Mouse (Mus musculus) hindlimb bud, embryonic 11.5 days (tissue): ENCODE results near the gene Speer4d.
"Not testable (repeated sequence)": the region's sequence is repeated elsewhere in the genome, so short reads cannot be mapped to it uniquely, and the experiment has no call there.

Experiments used
- DNase-seq: peaks from one replicate; pipeline ENCODE4 v3.0.0-alpha.2; 2012; ENCODE audit warnings: low read depth, low spot score; ENCODE audit errors: extremely low spot score

Gene Speer4d

DNA sequence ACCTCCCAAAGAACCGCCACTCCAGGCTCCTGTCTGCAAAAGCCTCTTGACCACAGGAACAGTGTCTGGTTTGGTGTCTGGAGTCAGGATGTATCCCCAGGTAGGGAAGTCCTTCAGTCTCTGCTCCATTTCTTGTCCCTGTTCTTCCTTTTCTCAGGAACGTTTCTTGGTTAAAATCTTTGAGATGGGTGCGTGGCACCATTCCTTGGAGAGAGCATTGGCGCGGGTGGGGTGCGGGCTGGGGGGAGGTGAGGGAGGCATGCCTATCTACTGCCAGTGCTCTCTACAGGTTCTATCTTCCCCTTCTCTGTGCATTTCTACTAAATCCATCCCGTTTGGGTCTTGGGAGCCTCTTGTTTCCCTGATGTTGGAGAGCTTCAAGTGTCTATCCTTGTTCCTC, 45.0 kb downstream of the Speer4d start:
- not testable (repeated sequence) for DNase-seq

DNA sequence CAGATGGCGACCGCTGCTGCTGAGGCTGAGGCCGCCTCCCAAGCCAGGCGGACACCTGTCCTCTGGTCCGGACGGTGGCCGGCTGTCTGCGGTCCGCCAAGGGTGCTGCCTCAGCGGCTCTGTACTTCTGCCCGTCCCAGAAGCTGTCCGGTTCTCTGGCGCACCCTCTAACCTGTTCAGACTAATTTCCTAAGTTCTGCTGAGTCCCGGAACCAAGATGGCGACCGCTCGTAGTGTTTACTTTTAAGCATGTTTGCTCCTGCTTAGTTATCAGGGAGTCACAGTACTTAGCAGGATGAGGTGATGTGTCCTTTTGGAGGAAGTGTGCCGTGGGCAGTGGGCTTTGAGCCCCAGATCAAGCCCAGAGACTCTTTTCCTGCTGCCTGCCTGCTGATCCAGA, 51.9 kb downstream of the Speer4d start:
- not testable (repeated sequence) for DNase-seq
